Mouse (Mus musculus): ENCODE data around the gene Slc44a5.

- TF ChIP-seq POLR2A (IDR thresholded peaks at IDR 0.05; ENCODE audit: low read depth, low read length), result no peak
- TF ChIP-seq CTCF (IDR thresholded peaks at IDR 0.05; ENCODE audit: borderline replicate concordance, insufficient read depth, low read length), result no peak
Observed at GRCm38 (mm10) chr3:153943901-153944334, 29.3 kb upstream of the Slc44a5 start.
